Mouse (Mus musculus) myocyte (in vitro differentiated cells): ENCODE data around the gene Hoxa13. TPM values are rescaled to one million over a fixed set of nuclear protein-coding genes. Genes with fewer than 3 reads are reported as not detected.

Experiments
- H3K27me3 ChIP-seq: one replicate; pipeline ENCODE4 v1.6.1; 2011; ENCODE audit not compliant: control insufficient read depth, insufficient read depth, insufficient read length
- H3K36me3 ChIP-seq: one replicate; pipeline ENCODE4 v1.6.1; 2011; ENCODE audit not compliant: control insufficient read depth, insufficient read depth
- H3K4me2 ChIP-seq: one replicate; pipeline ENCODE4 v1.6.1; 2011; ENCODE audit warnings: low read depth, control low read depth
- H3K4me3 ChIP-seq: one replicate; pipeline ENCODE4 v1.5.1; 2011; ENCODE audit warnings: mild to moderate bottlenecking, control low read depth, moderate library complexity
- H3K79me2 ChIP-seq: one replicate; pipeline ENCODE4 v1.6.1; 2011; ENCODE audit not compliant: control insufficient read depth, insufficient read depth
- H3ac ChIP-seq: one replicate; pipeline ENCODE4 v1.6.1; 2011; ENCODE audit not compliant: control insufficient read depth, insufficient read length
- CEBPB ChIP-seq: IDR thresholded peaks from 2 replicates; pipeline ENCODE4 v1.6.1; 2011; ENCODE audit warnings: mild to moderate bottlenecking, moderate library complexity; ENCODE audit not compliant: poor library complexity, insufficient read depth, severe bottlenecking
- E2F4 ChIP-seq: IDR thresholded peaks from one replicate; pipeline ENCODE4 v1.6.1; 2011; ENCODE audit warnings: mild to moderate bottlenecking, control low read depth, moderate library complexity; ENCODE audit not compliant: insufficient read depth
- MAX ChIP-seq: IDR thresholded peaks from one replicate; pipeline ENCODE4 v1.6.1; 2011; ENCODE audit warnings: low read depth, mild to moderate bottlenecking, control low read depth
- MYOD1 ChIP-seq, 3 experiments: IDR thresholded peaks; one replicate each; pipeline ENCODE4 v1.6.1; 2011; ENCODE audit warnings: control low read depth in 2 of 3, low read depth in 2 of 3, mild to moderate bottlenecking in 2 of 3, moderate library complexity in 1 of 3; ENCODE audit not compliant: insufficient read length in 2 of 3, control insufficient read depth in 1 of 3
- MYOG ChIP-seq, 3 experiments: IDR thresholded peaks; one replicate each; pipeline ENCODE4 v1.6.1; 2011; ENCODE audit warnings: control low read depth in 2 of 3, low read depth in 2 of 3, mild to moderate bottlenecking in 2 of 3; ENCODE audit not compliant: insufficient read length in 2 of 3, control insufficient read depth in 1 of 3, insufficient read depth in 1 of 3
- POLR2A ChIP-seq: IDR thresholded peaks from one replicate; pipeline ENCODE4 v1.6.1; 2011; ENCODE audit warnings: low read depth, mild to moderate bottlenecking, control low read depth, moderate library complexity; ENCODE audit not compliant: insufficient read length
- POLR2AphosphoS2 ChIP-seq: IDR thresholded peaks from one replicate; pipeline ENCODE4 v1.6.1; 2011; ENCODE audit warnings: low read depth, control low read depth; ENCODE audit not compliant: insufficient read length
- REST ChIP-seq: IDR thresholded peaks from one replicate; pipeline ENCODE4 v1.6.1; 2011; ENCODE audit warnings: mild to moderate bottlenecking, control low read depth, moderate library complexity; ENCODE audit not compliant: insufficient read depth, insufficient read length
- SRF ChIP-seq: IDR thresholded peaks from one replicate; pipeline ENCODE4 v1.6.1; 2011; ENCODE audit warnings: low read depth; ENCODE audit not compliant: control insufficient read depth, insufficient read length
- TCF12 ChIP-seq: IDR thresholded peaks from one replicate; pipeline ENCODE4 v1.6.1; 2011; ENCODE audit warnings: mild to moderate bottlenecking, control low read depth; ENCODE audit not compliant: poor library complexity, insufficient read depth, severe bottlenecking
- TCF3 ChIP-seq: IDR thresholded peaks from one replicate; pipeline ENCODE4 v1.6.1; 2011; ENCODE audit warnings: low read depth, control low read depth; ENCODE audit not compliant: insufficient read length
- USF1 ChIP-seq: IDR thresholded peaks from one replicate; pipeline ENCODE4 v1.6.1; 2011; ENCODE audit warnings: low read depth, mild to moderate bottlenecking, control low read depth, moderate library complexity
- polyA plus RNA-seq: library from polyadenylated mRNA; unstranded; fragments of >200 nt; fragmentation: generic; extraction: Trizol; gene quantifications from one replicate; pipeline ENCODE4 v1.2.1, GENCODE M21; 2012; ENCODE audit warnings: missing spikeins

The Hoxa13 gene
- polyA plus RNA-seq, 1 experiment, result 0.72 TPM

GRCm38 (mm10) chr6:52220865-52221310 lies 39.8 kb downstream of the Hoxa13 start:
- H3ac ChIP-seq, result peak overlapping the region; percentile 84
- TF ChIP-seq TCF12 (no peak), SRF (no peak), POLR2A (no peak), MYOD1 (IDR thresholded peaks at IDR 0.05; ENCODE audit: control insufficient read depth in 1 of 3, insufficient read length in 2 of 3, low read depth in 2 of 3) (no peak), POLR2AphosphoS2 (no peak), USF1 (no peak), REST (no peak), E2F4 (no peak), MYOG (IDR thresholded peaks at IDR 0.05; ENCODE audit: control insufficient read depth in 1 of 3, insufficient read depth in 1 of 3, insufficient read length in 2 of 3, low read depth in 2 of 3) (no peak), CEBPB (no peak), TCF3 (no peak), MAX (no peak)
- H3K79me2 ChIP-seq, result peaks cover 48% of the 10 kb centered on the region
- no peaks in the 10 kb centered on the region for H3K27me3 ChIP-seq
- peak overlapping the region; percentile 89 for H3K4me3 ChIP-seq
- no peaks in the 10 kb centered on the region for H3K36me3 ChIP-seq
- H3K4me2 ChIP-seq, result peak overlapping the region; percentile 88

- TF ChIP-seq SRF, result no peak
- TF ChIP-seq POLR2A, result peak; percentile 66
- TF ChIP-seq E2F4, result no peak
- no peak for TF ChIP-seq REST
- TF ChIP-seq MAX, result no peak
- peak; percentile 40 for TF ChIP-seq POLR2AphosphoS2
- no peak for TF ChIP-seq USF1
- no peak for TF ChIP-seq MYOG (IDR thresholded peaks at IDR 0.05; ENCODE audit: control insufficient read depth in 1 of 3, insufficient read depth in 1 of 3, insufficient read length in 2 of 3, low read depth in 2 of 3)
- Histone ChIP-seq H3K27me3 (no peaks in the 10 kb centered on the region), H3K79me2 (peaks cover 43% of the 10 kb centered on the region), H3ac (peak overlapping the region; percentile 84), H3K4me2 (peak overlapping the region; percentile 88), H3K36me3 (no peaks in the 10 kb centered on the region), H3K4me3 (peak overlapping the region; percentile 89)
These were observed 40.4 kb downstream of the Hoxa13 start for GRCm38 (mm10) chr6:52220003-52220864.

- TF ChIP-seq TCF3, result no peak
- TF ChIP-seq USF1, result no peak
- no peak for TF ChIP-seq CEBPB
- TF ChIP-seq POLR2AphosphoS2, result no peak
- no peak for TF ChIP-seq SRF
- TF ChIP-seq TCF12, result no peak
- TF ChIP-seq POLR2A, result no peak
- TF ChIP-seq E2F4, result no peak
- TF ChIP-seq MAX, result no peak
- TF ChIP-seq REST, result no peak
- no peak for TF ChIP-seq MYOG (IDR thresholded peaks at IDR 0.05; ENCODE audit: control insufficient read depth in 1 of 3, insufficient read depth in 1 of 3, insufficient read length in 2 of 3, low read depth in 2 of 3)
- no peak for TF ChIP-seq MYOD1 (IDR thresholded peaks at IDR 0.05; ENCODE audit: control insufficient read depth in 1 of 3, insufficient read length in 2 of 3, low read depth in 2 of 3)
- no peak overlapping the region for H3ac ChIP-seq
- H3K79me2 ChIP-seq, result peaks cover 35% of the 10 kb centered on the region
- no peaks in the 10 kb centered on the region for H3K36me3 ChIP-seq
- H3K4me3 ChIP-seq, result peak overlapping the region; percentile 89
- peak overlapping the region; percentile 88 for H3K4me2 ChIP-seq
- no peaks in the 10 kb centered on the region for H3K27me3 ChIP-seq
These were observed 41.3 kb downstream of the Hoxa13 start for GRCm38 (mm10) chr6:52219234-52219942.

- no peak for TF ChIP-seq REST
- TF ChIP-seq POLR2AphosphoS2, result no peak
- no peak for TF ChIP-seq MYOD1 (IDR thresholded peaks at IDR 0.05; ENCODE audit: control insufficient read depth in 1 of 3, insufficient read length in 2 of 3, low read depth in 2 of 3)
- TF ChIP-seq MYOG (IDR thresholded peaks at IDR 0.05; ENCODE audit: control insufficient read depth in 1 of 3, insufficient read depth in 1 of 3, insufficient read length in 2 of 3, low read depth in 2 of 3), result no peak
- Histone ChIP-seq H3K4me2 (peak overlapping the region; percentile 88), H3K4me3 (peak overlapping the region; percentile 89), H3K36me3 (no peaks in the 10 kb centered on the region), H3ac (no peak overlapping the region), H3K27me3 (no peaks in the 10 kb centered on the region), H3K79me2 (peaks cover 28% of the 10 kb centered on the region)
These were observed 42.0 kb downstream of the Hoxa13 start for GRCm38 (mm10) chr6:52218643-52219215.
